Mouse (Mus musculus): ENCODE measurements at regions not wholly inside any gene's neighbourhood (a gene's known extent, or its start where the extent isn't known, plus 50 kb on each side); places are given as distances from the start of the nearest gene placed in this dataset.
A peak's percentile ranks its signal among the peaks of the same experiment; 100 is the strongest.

- no peaks in the 10 kb centered on the region for H3K27me3 ChIP-seq
- H3K4me3 ChIP-seq: no peak overlapping the region
- H3K9me3 ChIP-seq: no peaks in the 10 kb centered on the region
- H3K4me1 ChIP-seq (replicated peaks): no peaks in the 10 kb centered on the region
- ATAC-seq (ENCODE audit: low FRiP score): no peak
- WGBS: 83% methylated on average over 9 of the region's 9 CpGs
- no peak overlapping the region for H3K27ac ChIP-seq
- no peaks in the 10 kb centered on the region for H3K36me3 ChIP-seq
- no peak overlapping the region for H3K9ac ChIP-seq
- no peak overlapping the region for H3K4me2 ChIP-seq
Measured at GRCm38 (mm10) chr9:118204456-118204855, 54.5 kb upstream of the Cmc1 start.

GRCm38 (mm10) chr9:118206483-118206882 lies 56.5 kb upstream of the Cmc1 start:
- H3K9me3 ChIP-seq: no peaks in the 10 kb centered on the region
- ATAC-seq (ENCODE audit: low FRiP score): no peak
- H3K27me3 ChIP-seq: no peaks in the 10 kb centered on the region
- WGBS: 90% methylated on average over 7 of the region's 7 CpGs
- no peak overlapping the region for H3K9ac ChIP-seq
- H3K4me1 ChIP-seq (replicated peaks): no peaks in the 10 kb centered on the region
- H3K27ac ChIP-seq: no peak overlapping the region
- no peak overlapping the region for H3K4me3 ChIP-seq
- no peak overlapping the region for H3K4me2 ChIP-seq
- H3K36me3 ChIP-seq: no peaks in the 10 kb centered on the region

GRCm38 (mm10) chr9:118219696-118220095 lies 69.7 kb upstream of the Cmc1 start:
- no peak overlapping the region for H3K4me3 ChIP-seq
- no peak for ATAC-seq (ENCODE audit: low FRiP score)
- no peaks in the 10 kb centered on the region for H3K4me1 ChIP-seq (replicated peaks)
- H3K27ac ChIP-seq: no peak overlapping the region
- 0 out of 2 replicates have a peak, but pooled peaks cover 5% of the 10 kb centered on the region for H3K9me3 ChIP-seq
- H3K36me3 ChIP-seq: no peaks in the 10 kb centered on the region
- H3K27me3 ChIP-seq: no peaks in the 10 kb centered on the region
- H3K9ac ChIP-seq: no peak overlapping the region
- 94% methylated on average over 5 of the region's 5 CpGs for WGBS
- H3K4me2 ChIP-seq: no peak overlapping the region

- H3K4me1 ChIP-seq (replicated peaks): no peaks in the 10 kb centered on the region
- no peak overlapping the region for H3K4me2 ChIP-seq
- WGBS: 82% methylated on average over 14 of the region's 14 CpGs
- H3K36me3 ChIP-seq: no peaks in the 10 kb centered on the region
- H3K27me3 ChIP-seq: no peaks in the 10 kb centered on the region
- no peak overlapping the region for H3K4me3 ChIP-seq
- H3K9ac ChIP-seq: no peak overlapping the region
- no peaks in the 10 kb centered on the region for H3K9me3 ChIP-seq
- ATAC-seq (ENCODE audit: low FRiP score): no peak
- H3K27ac ChIP-seq: no peak overlapping the region
Measured at GRCm38 (mm10) chr9:118221186-118221585, 71.2 kb upstream of the Cmc1 start.

- H3K27ac ChIP-seq: peak overlapping the region; percentile 40; the same call in 1 of the 2 replicates
- no peaks in the 10 kb centered on the region for H3K36me3 ChIP-seq
- 38% methylated on average over 23 of the region's 23 CpGs for WGBS
- peak; percentile 73; the same call in 1 of the 2 replicates for ATAC-seq (ENCODE audit: low FRiP score)
- H3K9ac ChIP-seq: no peak overlapping the region
- H3K4me2 ChIP-seq: peak overlapping the region; percentile 26; the same call in 1 of the 2 replicates
- no peaks in the 10 kb centered on the region for H3K9me3 ChIP-seq
- peaks cover 21% of the 10 kb centered on the region for H3K4me1 ChIP-seq (replicated peaks)
- H3K27me3 ChIP-seq: no peaks in the 10 kb centered on the region
- no peak overlapping the region for H3K4me3 ChIP-seq
Measured at GRCm38 (mm10) chr9:118227401-118228061, 77.6 kb upstream of the Cmc1 start.

- H3K9ac ChIP-seq: no peak overlapping the region
- peaks cover 21% of the 10 kb centered on the region for H3K4me1 ChIP-seq (replicated peaks)
- H3K27ac ChIP-seq: peak overlapping the region; percentile 8; the same call in 1 of the 2 replicates
- H3K9me3 ChIP-seq: no peaks in the 10 kb centered on the region
- no peaks in the 10 kb centered on the region for H3K36me3 ChIP-seq
- no peak overlapping the region for H3K4me3 ChIP-seq
- H3K27me3 ChIP-seq: no peaks in the 10 kb centered on the region
- ATAC-seq (ENCODE audit: low FRiP score): 0 out of 2 replicates have a peak, but pooled peaks have one; percentile 49
- 33% methylated on average over 19 of the region's 19 CpGs for WGBS
- peak overlapping the region; percentile 26; the same call in 1 of the 2 replicates for H3K4me2 ChIP-seq
Measured at GRCm38 (mm10) chr9:118228691-118229427, 78.9 kb upstream of the Cmc1 start.

GRCm38 (mm10) chr9:118240711-118241110 lies 90.7 kb upstream of the Cmc1 start:
- Histone ChIP-seq H3K4me1 (replicated peaks) (no peaks in the 10 kb centered on the region), H3K4me2 (no peak overlapping the region), H3K27me3 (no peaks in the 10 kb centered on the region), H3K4me3 (no peak overlapping the region), H3K9me3 (no peaks in the 10 kb centered on the region), H3K9ac (no peak overlapping the region), H3K27ac (no peak overlapping the region), H3K36me3 (no peaks in the 10 kb centered on the region)
- 67% methylated on average over 4 of the region's 4 CpGs for WGBS
- no peak for ATAC-seq (ENCODE audit: low FRiP score)

GRCm38 (mm10) chr9:118246820-118247628 lies 97.0 kb upstream of the Cmc1 start:
- H3K4me1 ChIP-seq (replicated peaks): peaks cover 8% of the 10 kb centered on the region
- H3K4me3 ChIP-seq: no peak overlapping the region
- WGBS: 45% methylated on average over 15 of the region's 15 CpGs
- no peaks in the 10 kb centered on the region for H3K9me3 ChIP-seq
- H3K9ac ChIP-seq: no peak overlapping the region
- 0 out of 2 replicates have a peak, but pooled peaks cover 3% of the 10 kb centered on the region for H3K27me3 ChIP-seq
- no peaks in the 10 kb centered on the region for H3K36me3 ChIP-seq
- H3K27ac ChIP-seq: no peak overlapping the region
- H3K4me2 ChIP-seq: no peak overlapping the region
- ATAC-seq (ENCODE audit: low FRiP score): no peak

GRCm38 (mm10) chr9:118253829-118254228 lies 103.9 kb upstream of the Cmc1 start:
- Histone ChIP-seq H3K9me3 (no peaks in the 10 kb centered on the region), H3K4me3 (no peak overlapping the region), H3K36me3 (no peaks in the 10 kb centered on the region), H3K27me3 (peaks cover 3% of the 10 kb centered on the region; the same call in 1 of the 2 replicates), H3K9ac (no peak overlapping the region), H3K4me2 (no peak overlapping the region), H3K4me1 (replicated peaks) (peaks cover 9% of the 10 kb centered on the region), H3K27ac (no peak overlapping the region)
- no peak for ATAC-seq (ENCODE audit: low FRiP score)

- H3K36me3 ChIP-seq: no peaks in the 10 kb centered on the region
- H3K9me3 ChIP-seq: no peaks in the 10 kb centered on the region
- H3K27ac ChIP-seq: no peak overlapping the region; the same call in 1 of the 2 replicates
- ATAC-seq (ENCODE audit: low FRiP score): no peak
- 35% methylated on average over 9 of the region's 9 CpGs for WGBS
- peaks cover 9% of the 10 kb centered on the region for H3K4me1 ChIP-seq (replicated peaks)
- no peak overlapping the region for H3K9ac ChIP-seq
- no peaks in the 10 kb centered on the region; the same call in 1 of the 2 replicates for H3K27me3 ChIP-seq
- H3K4me2 ChIP-seq: no peak overlapping the region
- no peak overlapping the region for H3K4me3 ChIP-seq
Measured at GRCm38 (mm10) chr9:118255200-118255733, 105.3 kb upstream of the Cmc1 start.

- ATAC-seq (ENCODE audit: low FRiP score): peak; percentile 57; the same call in 1 of the 2 replicates
- no peak overlapping the region for H3K4me3 ChIP-seq
- WGBS: 6% methylated on average over 11 of the region's 11 CpGs
- H3K27me3 ChIP-seq: no peaks in the 10 kb centered on the region; the same call in 1 of the 2 replicates
- no peak overlapping the region for H3K9ac ChIP-seq
- no peak overlapping the region for H3K27ac ChIP-seq
- H3K4me2 ChIP-seq: no peak overlapping the region
- H3K9me3 ChIP-seq: no peaks in the 10 kb centered on the region
- no peaks in the 10 kb centered on the region for H3K36me3 ChIP-seq
- H3K4me1 ChIP-seq (replicated peaks): peaks cover 9% of the 10 kb centered on the region
Measured at GRCm38 (mm10) chr9:118255751-118256266, 105.8 kb upstream of the Cmc1 start.

- Histone ChIP-seq H3K4me3 (no peak overlapping the region), H3K27ac (no peak overlapping the region), H3K9me3 (no peaks in the 10 kb centered on the region), H3K9ac (no peak overlapping the region), H3K36me3 (no peaks in the 10 kb centered on the region), H3K27me3 (no peaks in the 10 kb centered on the region), H3K4me1 (replicated peaks) (no peaks in the 10 kb centered on the region), H3K4me2 (no peak overlapping the region)
- 60% methylated on average over 5 of the region's 5 CpGs for WGBS
- ATAC-seq (ENCODE audit: low FRiP score): no peak
Measured at GRCm38 (mm10) chr9:118266298-118266697, 116.3 kb upstream of the Cmc1 start.

All from hindbrain, embryonic 13.5 days (tissue).